Mouse (Mus musculus) MEL (cell line): Measurements from ENCODE around the gene Sorbs1.

Experiments used
- CTCF ChIP-seq, 3 experiments: IDR thresholded peaks in 2 of 3; conservative IDR thresholded peaks in 1 of 3; 2 replicates each; pipeline ENCODE4 v1.5.1; 2011 to 2012; ENCODE audit warnings: low read length in 3 of 3, low read depth in 2 of 3, mild to moderate bottlenecking in 2 of 3, improper control_type of control experiment in 1 of 3, inconsistent platforms in 1 of 3, mixed read lengths in 1 of 3, moderate library complexity in 1 of 3; ENCODE audit not compliant: control insufficient read depth in 1 of 3, insufficient read depth in 1 of 3, poor library complexity in 1 of 3, severe bottlenecking in 1 of 3
- EP300 ChIP-seq, 2 experiments: IDR thresholded peaks; 2 replicates each; pipeline ENCODE4 v1.6.1; 2011; ENCODE audit warnings: improper control_type of control experiment in 2 of 2, low read length in 2 of 2, low read depth in 1 of 2, mild to moderate bottlenecking in 1 of 2
- MAX ChIP-seq: IDR thresholded peaks from 2 replicates; pipeline ENCODE4 v1.6.1; 2011; ENCODE audit warnings: low read length, improper control_type of control experiment
- NRF1 ChIP-seq: IDR thresholded peaks from 2 replicates; pipeline ENCODE4 v1.6.1; 2014; ENCODE audit warnings: low read depth, mild to moderate bottlenecking, inconsistent platforms, low read length, improper control_type of control experiment, moderate library complexity; ENCODE audit not compliant: poor library complexity, insufficient read depth, severe bottlenecking
- POLR2A ChIP-seq, 2 experiments: IDR thresholded peaks; 2 replicates each; pipeline ENCODE4 v1.6.1; 2011 to 2012; ENCODE audit warnings: low read length in 2 of 2, mild to moderate bottlenecking in 2 of 2, control low read depth in 1 of 2, improper control_type of control experiment in 1 of 2, low read depth in 1 of 2, moderate library complexity in 1 of 2; ENCODE audit not compliant: control insufficient read depth in 1 of 2, insufficient read depth in 1 of 2, poor library complexity in 1 of 2
- UBTF ChIP-seq: IDR thresholded peaks from 2 replicates; pipeline ENCODE4 v1.6.1; 2012; ENCODE audit warnings: low read depth, mild to moderate bottlenecking, inconsistent platforms, low read length, improper control_type of control experiment, moderate library complexity, borderline replicate concordance; ENCODE audit not compliant: insufficient read depth

- TF ChIP-seq POLR2A (IDR thresholded peaks at IDR 0.05; ENCODE audit: control insufficient read depth in 1 of 2, insufficient read depth in 1 of 2, low read depth in 1 of 2, low read length in 2 of 2, poor library complexity in 1 of 2): no peak
- TF ChIP-seq UBTF: no peak
- no peak for TF ChIP-seq CTCF (IDR thresholded peaks at IDR 0.05 in 2 of 3, conservative IDR thresholded peaks at IDR 0.05 in 1 of 3; ENCODE audit: control insufficient read depth in 1 of 3, insufficient read depth in 1 of 3, low read depth in 2 of 3, low read length in 3 of 3, poor library complexity in 1 of 3, severe bottlenecking in 1 of 3)
- TF ChIP-seq MAX: no peak
- TF ChIP-seq NRF1: no peak
- no peak for TF ChIP-seq EP300 (IDR thresholded peaks at IDR 0.05; ENCODE audit: low read depth in 1 of 2, low read length in 2 of 2)
These were observed 143.4 kb downstream of the Sorbs1 start for GRCm38 (mm10) chr19:40369852-40370811.
